Mouse (Mus musculus) hindbrain, embryonic 12.5 days (tissue): ENCODE measurements around the gene Gnat2. TPM values are rescaled to one million over a fixed set of nuclear protein-coding genes. Genes with fewer than 3 reads are reported as not detected.

Experiments used
- ATAC-seq: fragments of 200-750 bp; cut with Nextera tagmentation; 2 replicates; pipeline ENCODE4 v1.8.0; 2017; ENCODE audit warnings: moderate TSS enrichment; ENCODE audit not compliant: low FRiP score
- H3K27ac ChIP-seq: fragments of 300-500 bp; sonication (generic); 2 replicates; pipeline ENCODE4 v1.5.1; 2016; ENCODE audit warnings: mild to moderate bottlenecking
- H3K27me3 ChIP-seq: fragments of 300-500 bp; sonication (generic); 2 replicates; pipeline ENCODE4 v1.6.1; 2016; ENCODE audit warnings: mild to moderate bottlenecking
- H3K36me3 ChIP-seq: fragments of 300-500 bp; sonication (generic); 2 replicates; pipeline ENCODE4 v1.6.1; 2016; ENCODE audit warnings: mild to moderate bottlenecking
- H3K4me1 ChIP-seq: fragments of 300-500 bp; sonication (generic); 2 replicates; pipeline ENCODE4 v1.6.1; 2016
- H3K4me2 ChIP-seq: fragments of 300-500 bp; sonication (generic); replicated peaks from 2 replicates; pipeline ENCODE4 v1.6.1; 2016; ENCODE audit warnings: mild to moderate bottlenecking
- H3K4me3 ChIP-seq: fragments of 300-500 bp; sonication (generic); 2 replicates; pipeline ENCODE4 v1.5.1; 2016; ENCODE audit warnings: mild to moderate bottlenecking
- H3K9ac ChIP-seq: fragments of 300-500 bp; sonication (generic); 2 replicates; pipeline ENCODE4 v1.6.1; 2016; ENCODE audit warnings: mild to moderate bottlenecking, moderate library complexity
- H3K9me3 ChIP-seq: fragments of 300-500 bp; sonication (generic); replicated peaks from 2 replicates; pipeline ENCODE4 v1.6.1; 2016; ENCODE audit warnings: mild to moderate bottlenecking
- WGBS: fragments of 180-500 bp; shearing (Covaris S2); methylation state at CpG from one replicate; pipeline ENCODE4 v1.1.7; 2016; 5-methylcytosine and 5-hydroxymethylcytosine counted together
- polyA plus RNA-seq: library from polyadenylated mRNA; unstranded; fragments of >200 nt; fragmentation: Nextera tagmentation; extraction: Ambion mirVana; gene quantifications from 2 replicates; pipeline ENCODE4 v1.2.1, GENCODE M21; 2016

The Gnat2 gene
- polyA plus RNA-seq, 1 experiment from 2014 or later: 0.37 TPM

DNA sequence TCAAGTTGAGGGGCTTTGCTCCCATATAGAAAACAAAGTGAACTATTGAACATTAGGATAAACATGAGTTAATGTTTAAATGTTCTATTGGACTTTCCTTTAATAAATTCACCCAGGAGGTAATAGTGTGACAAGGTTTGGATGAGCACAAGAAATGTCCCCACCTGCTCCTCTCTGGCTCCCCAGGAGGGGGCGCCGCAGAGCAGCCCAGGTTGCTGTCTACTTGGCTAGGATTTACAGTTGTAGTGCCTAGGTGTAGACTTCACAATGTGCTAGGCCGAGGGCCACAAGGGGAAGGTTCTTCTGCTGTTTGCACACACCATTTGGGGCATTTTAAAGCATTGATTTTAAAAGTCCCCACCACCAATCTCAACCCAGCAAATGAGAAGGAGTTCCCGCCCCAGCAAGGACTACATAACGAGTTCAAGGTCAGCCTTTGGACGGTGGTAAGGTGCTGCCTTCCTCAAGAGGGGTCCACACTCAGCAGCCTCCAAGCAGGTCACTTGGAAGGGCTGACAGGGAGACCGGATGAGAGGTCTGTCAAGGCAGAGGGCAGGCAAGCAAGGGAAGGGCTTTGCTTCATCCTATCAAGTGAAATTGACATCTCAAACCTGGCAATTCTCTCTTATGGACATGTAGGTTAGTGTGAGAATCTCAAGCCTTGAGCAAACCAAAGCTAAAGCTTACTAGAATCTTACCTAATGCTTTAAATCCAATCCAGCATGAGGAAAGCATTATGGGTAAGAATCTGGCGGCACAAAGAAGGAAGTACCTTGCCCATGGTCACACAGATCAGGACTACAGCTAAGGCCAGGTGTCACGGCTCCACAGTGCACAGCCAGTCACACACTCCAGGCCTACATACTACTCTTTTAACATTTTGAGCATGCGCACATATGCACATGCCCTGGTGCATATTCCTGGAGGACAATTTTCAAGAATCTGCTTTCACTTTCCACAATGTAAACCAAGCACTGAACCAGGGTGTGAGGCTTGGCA is 22.0 kb upstream of the Gnat2 start:
- no peaks in the 10 kb centered on the region for H3K9me3 ChIP-seq
- ATAC-seq: no peak
- H3K4me3 ChIP-seq: no peak overlapping the region
- H3K27me3 ChIP-seq: no peaks in the 10 kb centered on the region
- peaks cover 17% of the 10 kb centered on the region for H3K36me3 ChIP-seq
- no peak overlapping the region for H3K27ac ChIP-seq
- H3K4me1 ChIP-seq: peaks cover 8% of the 10 kb centered on the region; the same call in 1 of the 2 replicates
- H3K9ac ChIP-seq: no peak overlapping the region
- WGBS: 71% methylated on average over 10 of the region's 10 CpGs
- H3K4me2 ChIP-seq: no peak overlapping the region

DNA sequence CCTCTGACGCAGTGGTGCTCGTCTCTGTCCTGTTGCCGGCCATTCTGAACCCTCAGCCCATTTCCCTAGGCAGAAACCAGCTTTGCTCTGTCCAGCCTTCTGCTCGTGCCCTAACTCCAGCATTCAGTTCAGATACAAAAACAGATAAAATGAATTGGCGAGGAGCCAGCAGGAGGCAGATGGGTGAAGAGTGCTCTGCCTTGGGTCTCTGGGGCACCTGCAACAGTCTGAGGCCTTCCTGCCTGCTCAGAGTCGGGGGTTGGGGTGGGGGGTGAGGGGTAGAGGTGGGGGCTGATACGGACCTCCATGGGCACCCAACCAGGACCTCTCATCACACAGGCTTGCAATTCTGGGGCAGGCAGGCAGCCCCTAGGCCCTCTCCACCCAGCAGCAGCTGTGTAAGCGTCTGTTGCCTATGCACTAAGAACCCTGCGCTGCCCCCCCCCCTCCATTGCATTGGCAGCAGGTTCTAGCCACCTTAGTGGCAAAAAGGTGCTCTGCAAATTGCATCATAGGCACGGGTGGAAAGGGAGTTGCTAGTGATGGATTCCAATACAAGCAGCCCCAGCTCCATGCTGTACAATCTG is 19.5 kb upstream of the Gnat2 start:
- no peaks in the 10 kb centered on the region for H3K27me3 ChIP-seq
- no peak overlapping the region for H3K9ac ChIP-seq
- H3K4me2 ChIP-seq: no peak overlapping the region
- H3K4me3 ChIP-seq: no peak overlapping the region
- WGBS: 64% methylated on average over 10 of the region's 10 CpGs
- H3K27ac ChIP-seq: no peak overlapping the region
- peaks cover 42% of the 10 kb centered on the region for H3K36me3 ChIP-seq
- peaks cover 8% of the 10 kb centered on the region; the same call in 1 of the 2 replicates for H3K4me1 ChIP-seq
- ATAC-seq: peak; percentile 33; the same call in 1 of the 2 replicates
- no peaks in the 10 kb centered on the region for H3K9me3 ChIP-seq

DNA sequence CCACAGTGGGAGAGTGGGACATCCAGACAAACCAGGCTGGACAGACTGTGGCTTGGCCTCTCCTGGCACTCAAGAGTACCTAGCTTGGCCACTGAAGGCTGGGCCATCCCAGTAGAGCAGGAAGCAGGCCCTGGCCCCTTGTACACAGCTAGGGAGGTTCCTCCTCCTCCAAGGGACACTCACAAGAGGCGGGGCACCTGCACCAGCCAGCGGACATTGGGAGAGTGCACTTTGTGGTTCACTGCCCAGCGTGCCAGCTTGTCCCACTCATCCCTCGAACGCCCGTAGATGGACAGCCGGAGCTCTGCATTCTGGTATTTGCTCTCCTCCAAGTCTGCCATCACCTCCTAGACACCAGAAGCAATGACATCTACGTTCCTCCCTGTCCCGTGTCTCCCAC is 15.8 kb upstream of the Gnat2 start:
- 95% methylated on average over 9 of the region's 9 CpGs for WGBS
- no peak overlapping the region for H3K4me2 ChIP-seq
- no peak overlapping the region for H3K9ac ChIP-seq
- no peak for ATAC-seq
- peaks cover 60% of the 10 kb centered on the region for H3K36me3 ChIP-seq
- peaks cover 12% of the 10 kb centered on the region; the same call in 1 of the 2 replicates for H3K4me1 ChIP-seq
- H3K27me3 ChIP-seq: no peaks in the 10 kb centered on the region
- no peak overlapping the region for H3K27ac ChIP-seq
- H3K4me3 ChIP-seq: no peak overlapping the region
- H3K9me3 ChIP-seq: no peaks in the 10 kb centered on the region

DNA sequence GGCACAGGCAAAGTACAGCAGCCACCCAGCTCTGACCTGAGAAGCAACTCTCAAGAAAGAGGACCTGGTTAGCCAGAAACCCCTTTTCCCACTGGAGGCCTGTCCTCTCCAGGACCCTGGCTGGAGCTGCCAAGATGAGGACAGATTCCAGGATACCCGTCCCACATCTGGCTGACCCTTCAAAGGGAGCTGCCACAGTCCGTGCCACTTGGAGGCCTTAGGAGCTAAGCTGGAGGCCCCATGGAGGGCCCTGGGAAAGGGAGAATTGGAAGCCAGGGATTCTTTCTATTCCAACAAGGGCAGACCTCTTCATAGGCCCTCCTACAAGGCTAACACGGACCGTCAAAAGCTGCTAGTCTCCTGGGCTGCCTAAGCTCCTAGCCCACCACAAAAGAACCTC is 10.9 kb upstream of the Gnat2 start:
- no peak overlapping the region for H3K4me3 ChIP-seq
- H3K27me3 ChIP-seq: no peaks in the 10 kb centered on the region
- no peaks in the 10 kb centered on the region for H3K9me3 ChIP-seq
- no peak for ATAC-seq
- WGBS: 77% methylated on average over 4 of the region's 4 CpGs
- no peak overlapping the region for H3K9ac ChIP-seq
- H3K36me3 ChIP-seq: peaks cover 32% of the 10 kb centered on the region
- peaks cover 48% of the 10 kb centered on the region for H3K4me1 ChIP-seq
- H3K27ac ChIP-seq: no peak overlapping the region
- no peak overlapping the region for H3K4me2 ChIP-seq

DNA sequence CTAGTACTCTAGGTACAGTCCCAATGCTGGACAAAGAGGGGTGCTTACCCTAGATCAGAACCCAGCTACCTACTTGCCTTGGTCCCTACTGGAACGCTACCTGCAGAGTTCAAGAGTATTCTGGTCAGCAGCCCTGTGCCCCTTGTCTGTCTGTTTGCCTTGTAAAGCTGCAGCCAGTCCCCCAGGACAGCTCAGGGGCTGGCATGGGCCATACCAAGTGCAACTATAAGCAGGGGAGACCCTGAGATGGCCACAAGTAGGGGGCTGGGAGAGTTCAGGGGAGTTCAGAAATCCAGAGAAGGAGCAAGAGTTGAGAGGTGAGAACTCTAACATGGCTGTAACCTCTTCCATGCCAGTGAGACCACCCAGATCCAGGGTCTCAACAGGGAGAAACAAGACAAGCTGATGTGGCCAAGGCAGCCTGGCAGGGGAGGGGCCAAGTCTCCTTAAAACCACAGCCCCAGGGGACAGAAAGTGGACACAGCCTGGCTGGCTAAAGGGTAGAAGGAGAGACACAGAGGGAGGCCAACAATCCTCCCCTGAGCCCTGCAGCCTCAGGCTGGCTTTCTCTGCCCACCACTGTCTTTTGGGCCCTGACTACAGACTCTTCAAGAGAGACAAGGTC is 10.2 kb upstream of the Gnat2 start:
- H3K4me2 ChIP-seq: no peak overlapping the region
- H3K9ac ChIP-seq: peak overlapping the region; percentile 9; the same call in 1 of the 2 replicates
- no peak for ATAC-seq
- no peaks in the 10 kb centered on the region for H3K9me3 ChIP-seq
- H3K4me3 ChIP-seq: no peak overlapping the region
- peaks cover 49% of the 10 kb centered on the region for H3K4me1 ChIP-seq
- no peaks in the 10 kb centered on the region for H3K27me3 ChIP-seq
- peaks cover 25% of the 10 kb centered on the region for H3K36me3 ChIP-seq
- H3K27ac ChIP-seq: no peak overlapping the region
- 78% methylated on average over 1 of the region's 1 CpGs for WGBS

DNA sequence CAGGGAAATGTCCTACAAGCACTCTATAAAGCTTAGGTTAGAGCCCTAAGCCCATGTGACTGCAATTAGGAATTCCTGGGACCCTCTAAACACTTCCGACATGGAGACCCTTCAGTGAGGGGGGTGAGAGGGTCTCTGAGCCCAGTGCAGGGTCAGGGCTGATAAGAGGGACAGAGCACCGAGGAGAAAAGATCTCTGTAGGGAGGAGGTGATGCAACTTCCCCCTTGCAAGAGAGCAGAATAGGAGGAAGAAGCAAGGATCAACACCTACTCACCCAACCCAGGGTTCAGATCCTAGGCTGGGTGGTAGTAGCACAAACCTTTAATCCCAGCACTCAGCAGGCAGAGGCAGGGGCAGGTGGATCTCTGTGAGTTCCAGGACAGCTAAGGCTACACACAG is 9.4 kb upstream of the Gnat2 start:
- H3K27ac ChIP-seq: no peak overlapping the region
- ATAC-seq: no peak
- H3K4me3 ChIP-seq: no peak overlapping the region
- H3K36me3 ChIP-seq: peaks cover 17% of the 10 kb centered on the region
- peaks cover 49% of the 10 kb centered on the region for H3K4me1 ChIP-seq
- 0 out of 2 replicates have a peak overlapping the region, but pooled peaks have one; percentile 9 for H3K9ac ChIP-seq
- WGBS: 55% methylated on average over 2 of the region's 2 CpGs
- no peaks in the 10 kb centered on the region for H3K27me3 ChIP-seq
- H3K4me2 ChIP-seq: no peak overlapping the region
- H3K9me3 ChIP-seq: no peaks in the 10 kb centered on the region

DNA sequence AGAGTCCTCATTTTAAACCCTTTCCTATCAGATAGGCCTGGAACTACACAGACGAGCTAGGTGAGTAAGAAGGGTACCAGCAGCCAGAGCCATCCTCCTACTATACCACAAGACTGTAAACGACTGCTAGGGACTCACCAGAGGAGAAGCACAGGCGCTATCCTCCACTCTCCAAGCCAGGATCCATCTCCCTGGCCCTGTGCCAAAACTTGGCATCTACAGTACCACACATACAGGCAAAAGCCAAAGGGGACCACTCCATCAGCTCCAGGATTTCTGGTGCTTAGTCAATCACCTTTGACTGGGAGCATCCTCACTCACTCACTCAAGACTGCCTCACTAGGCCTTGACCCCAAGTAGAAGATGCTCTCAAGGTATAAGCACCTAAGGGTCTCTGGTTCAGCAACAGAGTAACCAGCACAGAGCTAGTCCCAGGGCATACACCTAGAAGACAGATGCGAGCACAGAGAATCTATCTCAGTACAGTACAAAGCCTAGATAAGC is 8.6 kb upstream of the Gnat2 start:
- Histone ChIP-seq H3K27me3 (no peaks in the 10 kb centered on the region), H3K4me2 (peak overlapping the region; percentile 100), H3K27ac (no peak overlapping the region), H3K4me1 (peaks cover 51% of the 10 kb centered on the region), H3K4me3 (no peak overlapping the region), H3K9ac (no peak overlapping the region), H3K9me3 (no peaks in the 10 kb centered on the region), H3K36me3 (peaks cover 11% of the 10 kb centered on the region)
- WGBS: 82% methylated on average over 4 of the region's 4 CpGs
- ATAC-seq: no peak

DNA sequence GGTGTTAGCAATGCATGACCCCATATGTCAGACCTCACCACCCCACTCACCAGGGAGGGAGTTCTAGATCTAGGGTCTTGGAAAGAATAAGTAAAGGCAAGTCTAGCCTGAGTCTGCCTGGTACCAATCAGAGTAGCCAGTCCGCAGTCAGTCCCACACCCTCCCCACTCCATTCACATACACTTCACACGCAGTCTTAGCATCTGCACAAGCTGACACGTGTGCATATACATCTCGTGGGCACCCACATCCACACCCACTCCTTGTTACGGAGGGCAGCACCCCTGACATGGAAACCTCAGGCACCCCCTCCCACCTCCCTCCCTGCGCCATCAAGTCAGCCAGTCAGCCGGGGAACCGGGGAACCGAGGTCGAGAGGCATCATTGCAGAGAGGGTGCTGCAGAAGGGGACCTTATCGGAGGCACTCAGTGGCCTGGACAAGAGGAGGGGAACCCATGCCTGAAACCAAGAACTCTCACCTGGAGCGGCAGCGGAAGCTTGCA is 7.8 kb upstream of the Gnat2 start:
- peak overlapping the region; percentile 78 for H3K9ac ChIP-seq
- no peaks in the 10 kb centered on the region for H3K27me3 ChIP-seq
- peak overlapping the region; percentile 90 for H3K27ac ChIP-seq
- H3K4me2 ChIP-seq: peak overlapping the region; percentile 100
- peak overlapping the region; percentile 63 for H3K4me3 ChIP-seq
- ATAC-seq: peak; percentile 39
- no peaks in the 10 kb centered on the region for H3K9me3 ChIP-seq
- WGBS: 13% methylated on average over 13 of the region's 13 CpGs
- peaks cover 7% of the 10 kb centered on the region; the same call in 1 of the 2 replicates for H3K36me3 ChIP-seq
- peaks cover 57% of the 10 kb centered on the region for H3K4me1 ChIP-seq

DNA sequence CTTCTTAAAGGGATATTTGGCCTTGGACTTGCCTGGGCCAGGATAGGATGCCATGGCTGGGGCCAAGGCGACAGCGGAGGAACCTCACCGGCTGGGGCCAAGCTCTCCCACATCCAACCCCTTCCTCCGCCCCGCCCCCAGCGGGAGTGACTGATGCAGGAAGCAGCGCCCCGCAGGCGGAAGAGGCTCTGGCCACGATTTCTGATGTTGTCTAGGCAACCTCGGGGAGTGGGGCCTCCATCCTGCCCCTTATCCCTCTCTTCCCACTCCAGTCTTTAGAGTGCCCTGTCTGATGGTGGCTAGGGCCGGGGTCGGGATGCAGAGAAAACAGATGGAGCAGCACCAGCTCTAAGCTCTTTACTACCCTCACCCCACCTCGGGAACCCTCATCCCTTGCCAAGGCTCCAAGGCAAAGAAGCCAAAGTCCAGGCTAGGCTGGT is 7.3 kb upstream of the Gnat2 start:
- H3K4me3 ChIP-seq: peak overlapping the region; percentile 63
- H3K4me2 ChIP-seq: peak overlapping the region; percentile 100
- H3K27me3 ChIP-seq: no peaks in the 10 kb centered on the region
- H3K27ac ChIP-seq: peak overlapping the region; percentile 90
- WGBS: 0% methylated on average over 14 of the region's 14 CpGs
- no peaks in the 10 kb centered on the region for H3K9me3 ChIP-seq
- H3K4me1 ChIP-seq: peaks cover 57% of the 10 kb centered on the region
- ATAC-seq: peak; percentile 85
- peak overlapping the region; percentile 78 for H3K9ac ChIP-seq
- peaks cover 5% of the 10 kb centered on the region; the same call in 1 of the 2 replicates for H3K36me3 ChIP-seq

DNA sequence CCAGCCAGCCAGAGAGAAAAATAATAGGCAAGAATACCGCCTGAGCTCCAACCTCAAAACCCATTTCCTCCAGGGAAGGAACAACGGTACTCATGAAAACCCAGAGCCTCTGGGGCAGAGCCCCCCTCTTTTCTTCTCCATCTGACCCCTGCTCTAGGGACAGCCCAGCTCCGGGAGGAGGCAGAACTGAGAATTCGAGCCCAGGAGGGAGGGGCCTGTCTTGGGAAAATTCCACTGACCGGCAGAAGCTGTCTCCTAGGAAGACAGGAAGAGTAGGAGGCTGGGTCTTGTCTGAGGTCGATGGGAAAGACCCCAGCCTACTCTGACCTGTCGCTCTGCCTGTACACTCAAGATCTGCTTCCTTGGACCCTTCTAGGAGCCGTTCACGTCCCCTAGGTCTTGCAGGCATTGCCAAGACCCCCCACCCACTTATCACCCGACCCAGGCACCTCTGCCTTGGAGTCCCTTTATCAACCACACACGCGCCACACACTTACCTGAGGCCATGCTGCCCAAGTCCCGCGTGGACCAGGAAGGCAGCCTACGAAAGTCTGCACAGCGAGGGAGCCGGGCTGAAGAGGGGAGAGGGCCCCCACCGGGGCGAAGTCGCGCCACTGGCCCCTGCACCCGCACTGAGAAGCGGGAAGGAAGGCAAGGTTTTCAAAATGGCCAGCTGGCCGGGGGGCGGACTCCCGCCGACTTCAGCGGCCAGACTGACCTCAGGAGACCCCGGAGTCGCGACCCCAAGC is 6.7 kb upstream of the Gnat2 start:
- Histone ChIP-seq H3K36me3 (no peaks in the 10 kb centered on the region), H3K9me3 (no peaks in the 10 kb centered on the region), H3K27me3 (no peaks in the 10 kb centered on the region), H3K4me1 (peaks cover 57% of the 10 kb centered on the region), H3K4me2 (peak overlapping the region; percentile 100), H3K9ac (peak overlapping the region; percentile 78), H3K27ac (peak overlapping the region; percentile 90), H3K4me3 (peak overlapping the region; percentile 63)
- under 1% methylated on average over 31 of the region's 31 CpGs for WGBS
- peak; percentile 71 for ATAC-seq

DNA sequence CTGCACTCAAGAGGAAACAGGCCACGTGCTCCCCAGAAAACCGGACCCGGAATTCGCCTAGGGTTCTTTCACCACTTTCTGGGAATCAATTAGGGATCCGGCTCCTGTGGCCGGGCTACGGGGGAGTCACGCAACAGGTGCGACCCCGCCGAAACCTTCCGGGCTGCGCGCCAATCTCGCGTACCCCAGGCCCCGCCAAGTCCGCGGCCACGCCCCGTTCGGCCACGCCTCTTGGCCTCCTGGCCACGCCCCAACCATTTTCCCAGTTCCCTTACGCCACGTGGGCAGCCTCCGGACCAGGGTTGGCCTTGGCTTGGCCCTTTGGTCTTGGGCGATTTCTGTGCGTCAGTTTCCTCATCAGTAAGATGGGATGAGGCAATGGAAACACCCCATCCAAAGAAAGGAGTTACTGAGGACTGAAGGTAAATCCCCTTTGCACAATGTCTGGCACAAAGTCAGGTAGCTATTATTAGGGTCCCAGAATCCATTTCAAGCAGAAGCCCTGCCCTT is 6.1 kb upstream of the Gnat2 start, which contains the start of gene Ampd2:
Gene Ampd2, minus strand, starts transcription at position 182 of the 510 bp plus-strand sequence.
- H3K9ac ChIP-seq: peak within 1 kb of the TSS; percentile 78
- 0% methylated on average over 29 of the region's 29 CpGs for WGBS
- peak within 1 kb of the TSS; percentile 100 for H3K4me2 ChIP-seq
- H3K9me3 ChIP-seq: no peaks in the 10 kb centered on the region
- H3K36me3 ChIP-seq: no peaks in the 10 kb centered on the region
- H3K4me3 ChIP-seq: peak within 1 kb of the TSS; percentile 63
- H3K27ac ChIP-seq: peak within 1 kb of the TSS; percentile 90
- no peaks in the 10 kb centered on the region for H3K27me3 ChIP-seq
- 0 out of 2 replicates have a peak, but pooled peaks have one; percentile 23 for ATAC-seq
- H3K4me1 ChIP-seq: peaks cover 57% of the 10 kb centered on the region
